Mouse (Mus musculus): Measurements from ENCODE around the gene Zfp385a. TPM values are rescaled to one million over a fixed set of nuclear protein-coding genes. Genes with fewer than 3 reads are reported as not detected.

Zfp385a gene
- total and polyA plus RNA-seq, 2 experiments: 0.92 to 14.9 TPM

- H3K4me1 ChIP-seq (ENCODE audit: control insufficient read depth, insufficient read depth, low read length): peaks cover 30% of the 10 kb centered on the region
- H3K27me3 ChIP-seq (ENCODE audit: control insufficient read depth, insufficient read depth, low read length): no peaks in the 10 kb centered on the region
- TF ChIP-seq POLR2A (IDR thresholded peaks at IDR 0.05; ENCODE audit: extremely low read depth, insufficient read depth, low read length) (no peak), CTCF (IDR thresholded peaks at IDR 0.05; ENCODE audit: low read depth, low read length) (no peak)
- H3K36me3 ChIP-seq (ENCODE audit: control insufficient read depth, insufficient read depth, low read length): peaks cover 19% of the 10 kb centered on the region; the same call in 1 of the 2 replicates
- peaks cover 11% of the 10 kb centered on the region; the same call in 1 of the 2 replicates for H3K79me2 ChIP-seq (ENCODE audit: control insufficient read depth, insufficient read depth, low read length)
- 74% methylated on average over 4 of the region's 4 CpGs for WGBS
- H3K4me3 ChIP-seq (ENCODE audit: insufficient read depth, low read depth, low read length): no peak overlapping the region
- no peak overlapping the region for H3K27ac ChIP-seq (replicated peaks; ENCODE audit: insufficient read depth, low read depth, low read length)
- DNase-seq (ENCODE audit: extremely low read depth, low read depth, low spot score): no peak
- H3K9ac ChIP-seq (ENCODE audit: low read depth, low read length): no peak overlapping the region
Observed at GRCm38 (mm10) chr15:103357817-103358216, 17.9 kb upstream of the Zfp385a start.

- Histone ChIP-seq H3K36me3 (ENCODE audit: control insufficient read depth, insufficient read depth, low read length) (peaks cover 32% of the 10 kb centered on the region; the same call in 1 of the 2 replicates), H3K79me2 (ENCODE audit: control insufficient read depth, insufficient read depth, low read length) (peaks cover 4% of the 10 kb centered on the region; the same call in 1 of the 2 replicates), H3K4me1 (ENCODE audit: control insufficient read depth, insufficient read depth, low read length) (peaks cover 19% of the 10 kb centered on the region), H3K27ac (replicated peaks; ENCODE audit: insufficient read depth, low read depth, low read length) (no peak overlapping the region), H3K4me3 (ENCODE audit: insufficient read depth, low read depth, low read length) (no peak overlapping the region), H3K27me3 (ENCODE audit: control insufficient read depth, insufficient read depth, low read length) (no peaks in the 10 kb centered on the region), H3K9ac (ENCODE audit: low read depth, low read length) (no peak overlapping the region)
- no peak for DNase-seq (ENCODE audit: extremely low read depth, low read depth, low spot score)
- 93% methylated on average over 4 of the region's 4 CpGs for WGBS
- TF ChIP-seq POLR2A (IDR thresholded peaks at IDR 0.05; ENCODE audit: extremely low read depth, insufficient read depth, low read length): no peak
- no peak for TF ChIP-seq CTCF (IDR thresholded peaks at IDR 0.05; ENCODE audit: low read depth, low read length)
Observed at GRCm38 (mm10) chr15:103356130-103356529, 16.2 kb upstream of the Zfp385a start.

GRCm38 (mm10) chr15:103355420-103355819 is 15.5 kb upstream of the Zfp385a start:
- Histone ChIP-seq H3K36me3 (ENCODE audit: control insufficient read depth, insufficient read depth, low read length) (peaks cover 35% of the 10 kb centered on the region; the same call in 1 of the 2 replicates), H3K79me2 (ENCODE audit: control insufficient read depth, insufficient read depth, low read length) (peaks cover 3% of the 10 kb centered on the region; the same call in 1 of the 2 replicates), H3K27me3 (ENCODE audit: control insufficient read depth, insufficient read depth, low read length) (no peaks in the 10 kb centered on the region), H3K9ac (ENCODE audit: low read depth, low read length) (no peak overlapping the region), H3K4me1 (ENCODE audit: control insufficient read depth, insufficient read depth, low read length) (peaks cover 15% of the 10 kb centered on the region), H3K27ac (replicated peaks; ENCODE audit: insufficient read depth, low read depth, low read length) (no peak overlapping the region), H3K4me3 (ENCODE audit: insufficient read depth, low read depth, low read length) (no peak overlapping the region)
- WGBS: 88% methylated on average over 4 of the region's 4 CpGs
- DNase-seq (ENCODE audit: extremely low read depth, low read depth, low spot score): no peak
- TF ChIP-seq POLR2A (IDR thresholded peaks at IDR 0.05; ENCODE audit: extremely low read depth, insufficient read depth, low read length): no peak
- TF ChIP-seq CTCF (IDR thresholded peaks at IDR 0.05; ENCODE audit: low read depth, low read length): no peak

GRCm38 (mm10) chr15:103354690-103355089 is 14.8 kb upstream of the Zfp385a start:
- TF ChIP-seq POLR2A (IDR thresholded peaks at IDR 0.05; ENCODE audit: extremely low read depth, insufficient read depth, low read length) (no peak), CTCF (IDR thresholded peaks at IDR 0.05; ENCODE audit: low read depth, low read length) (no peak)
- H3K4me3 ChIP-seq (ENCODE audit: insufficient read depth, low read depth, low read length): no peak overlapping the region
- H3K4me1 ChIP-seq (ENCODE audit: control insufficient read depth, insufficient read depth, low read length): peaks cover 7% of the 10 kb centered on the region
- no peak overlapping the region for H3K9ac ChIP-seq (ENCODE audit: low read depth, low read length)
- no peak overlapping the region for H3K27ac ChIP-seq (replicated peaks; ENCODE audit: insufficient read depth, low read depth, low read length)
- no peak for DNase-seq (ENCODE audit: extremely low read depth, low read depth, low spot score)
- H3K27me3 ChIP-seq (ENCODE audit: control insufficient read depth, insufficient read depth, low read length): no peaks in the 10 kb centered on the region
- H3K79me2 ChIP-seq (ENCODE audit: control insufficient read depth, insufficient read depth, low read length): no peaks in the 10 kb centered on the region
- H3K36me3 ChIP-seq (ENCODE audit: control insufficient read depth, insufficient read depth, low read length): peaks cover 39% of the 10 kb centered on the region; the same call in 1 of the 2 replicates
- 96% methylated on average over 2 of the region's 2 CpGs for WGBS

GRCm38 (mm10) chr15:103353511-103354256 is 13.8 kb upstream of the Zfp385a start:
- TF ChIP-seq CTCF (IDR thresholded peaks at IDR 0.05; ENCODE audit: low read depth, low read length) (no peak), POLR2A (IDR thresholded peaks at IDR 0.05; ENCODE audit: extremely low read depth, insufficient read depth, low read length) (no peak)
- no peak for DNase-seq (ENCODE audit: extremely low read depth, low read depth, low spot score)
- WGBS: 95% methylated on average over 11 of the region's 11 CpGs
- no peak overlapping the region for H3K27ac ChIP-seq (replicated peaks; ENCODE audit: insufficient read depth, low read depth, low read length)
- no peaks in the 10 kb centered on the region for H3K79me2 ChIP-seq (ENCODE audit: control insufficient read depth, insufficient read depth, low read length)
- no peaks in the 10 kb centered on the region for H3K27me3 ChIP-seq (ENCODE audit: control insufficient read depth, insufficient read depth, low read length)
- no peak overlapping the region for H3K9ac ChIP-seq (ENCODE audit: low read depth, low read length)
- peaks cover 47% of the 10 kb centered on the region for H3K36me3 ChIP-seq (ENCODE audit: control insufficient read depth, insufficient read depth, low read length)
- H3K4me1 ChIP-seq (ENCODE audit: control insufficient read depth, insufficient read depth, low read length): no peaks in the 10 kb centered on the region
- no peak overlapping the region for H3K4me3 ChIP-seq (ENCODE audit: insufficient read depth, low read depth, low read length)

GRCm38 (mm10) chr15:103352856-103353255 is 13.0 kb upstream of the Zfp385a start:
- H3K79me2 ChIP-seq (ENCODE audit: control insufficient read depth, insufficient read depth, low read length): no peaks in the 10 kb centered on the region
- H3K27me3 ChIP-seq (ENCODE audit: control insufficient read depth, insufficient read depth, low read length): no peaks in the 10 kb centered on the region
- peaks cover 48% of the 10 kb centered on the region for H3K36me3 ChIP-seq (ENCODE audit: control insufficient read depth, insufficient read depth, low read length)
- no peak overlapping the region for H3K4me3 ChIP-seq (ENCODE audit: insufficient read depth, low read depth, low read length)
- DNase-seq (ENCODE audit: extremely low read depth, low read depth, low spot score): peak; percentile 29
- 49% methylated on average over 4 of the region's 4 CpGs for WGBS
- TF ChIP-seq POLR2A (IDR thresholded peaks at IDR 0.05; ENCODE audit: extremely low read depth, insufficient read depth, low read length) (no peak), CTCF (IDR thresholded peaks at IDR 0.05; ENCODE audit: low read depth, low read length) (peak; percentile 93)
- H3K4me1 ChIP-seq (ENCODE audit: control insufficient read depth, insufficient read depth, low read length): no peaks in the 10 kb centered on the region
- no peak overlapping the region for H3K9ac ChIP-seq (ENCODE audit: low read depth, low read length)
- H3K27ac ChIP-seq (replicated peaks; ENCODE audit: insufficient read depth, low read depth, low read length): no peak overlapping the region
